Mouse (Mus musculus): ENCODE measurements at regions not wholly inside any gene's neighbourhood (a gene's known extent, or its start where the extent isn't known, plus 50 kb on each side); places are given as distances from the start of the nearest gene placed in this dataset.
A peak's percentile ranks its signal among the peaks of the same experiment; 100 is the strongest.

GRCm38 (mm10) chr3:41407520-41407919 lies 148.0 kb upstream of the Jade1 start:
- no peak for TF ChIP-seq GATA4 (IDR thresholded peaks at IDR 0.05; ENCODE audit: insufficient replicate concordance, low read length)

DNA sequence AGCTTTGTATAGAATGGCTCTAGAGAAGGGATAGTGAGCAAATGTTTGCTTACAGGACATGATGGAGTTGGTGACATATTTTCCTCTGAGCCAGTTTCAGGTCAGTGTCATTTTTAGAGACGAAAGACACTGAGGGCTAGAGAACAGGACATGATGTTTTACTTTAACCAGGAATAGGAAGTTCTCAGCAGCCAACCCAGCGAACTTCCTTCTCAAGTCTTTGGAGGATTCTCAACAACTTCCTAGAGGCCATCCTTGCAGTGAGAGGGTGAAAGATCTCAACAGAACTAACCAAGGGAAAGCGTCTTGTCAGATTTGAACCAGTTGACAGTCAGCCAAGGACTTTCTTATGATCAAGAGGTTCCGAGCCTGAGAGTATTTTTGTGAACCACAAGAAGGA lies 153.7 kb upstream of the Jade1 start:
- TF ChIP-seq GATA4 (IDR thresholded peaks at IDR 0.05; ENCODE audit: insufficient replicate concordance, low read length): no peak

DNA sequence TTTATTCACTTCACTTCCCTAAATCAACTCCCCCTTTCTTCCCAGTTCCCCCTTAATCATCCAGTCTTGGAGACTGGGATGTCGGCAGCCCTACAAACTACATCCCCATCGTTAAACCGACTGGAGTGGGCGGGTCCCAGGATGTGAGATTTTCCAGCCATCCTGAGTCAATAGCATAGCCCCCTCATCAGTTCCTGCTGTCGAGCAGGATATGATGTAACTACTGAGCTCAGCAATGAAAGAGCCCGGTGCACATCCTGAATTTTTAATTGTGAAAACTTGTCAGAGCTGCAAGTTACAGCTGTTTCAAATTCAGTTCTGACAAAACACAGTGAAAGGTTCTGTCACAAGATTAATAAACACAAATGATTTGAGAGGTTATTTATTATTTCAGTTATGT lies 165.7 kb upstream of the Jade1 start:
- TF ChIP-seq GATA4 (IDR thresholded peaks at IDR 0.05; ENCODE audit: insufficient replicate concordance, low read length): no peak

- no peak for TF ChIP-seq GATA4 (IDR thresholded peaks at IDR 0.05; ENCODE audit: insufficient replicate concordance, low read length)
Observed at GRCm38 (mm10) chr3:41387469-41388212, 167.9 kb upstream of the Jade1 start.

DNA sequence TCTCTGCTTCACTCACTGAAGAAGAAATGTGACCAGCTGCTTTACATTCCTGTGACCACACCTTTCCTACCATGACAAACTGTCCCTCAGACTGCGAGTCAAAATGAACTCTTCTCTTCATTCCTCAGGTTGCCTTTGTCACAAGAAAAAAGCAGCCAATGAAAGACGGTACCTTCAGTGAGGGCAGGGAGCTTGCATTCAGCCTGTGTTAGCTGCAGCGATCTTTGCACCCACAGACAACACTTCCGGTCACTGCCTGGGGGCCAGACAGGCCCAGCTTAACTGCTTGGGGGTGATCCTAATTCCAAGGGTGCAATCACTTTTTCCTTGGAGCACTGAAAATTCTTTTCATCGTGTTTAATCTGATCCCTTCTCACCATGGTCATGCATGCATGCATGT lies 169.2 kb upstream of the Jade1 start:
- no peak for TF ChIP-seq GATA4 (IDR thresholded peaks at IDR 0.05; ENCODE audit: insufficient replicate concordance, low read length)

DNA sequence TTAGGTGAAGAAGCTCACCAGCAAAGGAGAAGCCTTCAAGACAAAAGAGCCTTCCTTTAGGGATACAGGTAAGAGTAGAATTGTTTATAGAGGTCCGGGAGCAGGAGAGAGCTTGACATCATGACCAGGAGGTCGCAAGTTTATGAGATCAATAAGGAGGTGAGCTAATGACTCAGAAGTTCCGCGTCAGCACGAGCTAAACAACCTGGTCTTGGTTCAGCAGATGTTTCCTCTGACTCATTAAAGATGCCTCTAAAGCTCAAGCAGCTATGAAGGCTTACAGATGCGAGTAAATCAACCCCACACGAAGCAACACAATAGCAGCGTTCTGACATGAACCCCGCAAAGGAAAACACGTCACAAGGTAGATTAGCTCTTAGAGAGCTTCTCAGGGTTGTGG lies 171.1 kb upstream of the Jade1 start:
- no peak for TF ChIP-seq GATA4 (IDR thresholded peaks at IDR 0.05; ENCODE audit: insufficient replicate concordance, low read length)

DNA sequence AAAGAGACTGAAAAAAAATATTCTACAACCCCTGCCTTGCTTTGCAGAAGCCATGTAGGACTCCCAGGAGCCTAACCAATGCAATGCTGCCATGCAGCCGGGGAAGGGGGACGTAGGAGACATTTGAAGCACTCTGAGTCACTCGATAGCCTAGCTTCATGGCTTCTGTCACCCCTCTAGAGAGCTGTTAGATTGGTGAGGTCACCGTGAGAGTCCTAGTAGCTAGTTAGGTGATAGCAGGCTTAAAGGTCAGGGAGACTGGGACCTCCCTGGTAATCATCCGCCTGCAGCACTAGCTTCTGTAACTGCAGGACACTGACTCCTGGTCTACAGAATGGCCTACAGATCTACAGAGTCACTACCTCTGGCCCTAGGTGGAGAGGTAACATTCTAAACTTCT lies 177.0 kb upstream of the Jade1 start:
- no peak for TF ChIP-seq GATA4 (IDR thresholded peaks at IDR 0.05; ENCODE audit: insufficient replicate concordance, low read length)

DNA sequence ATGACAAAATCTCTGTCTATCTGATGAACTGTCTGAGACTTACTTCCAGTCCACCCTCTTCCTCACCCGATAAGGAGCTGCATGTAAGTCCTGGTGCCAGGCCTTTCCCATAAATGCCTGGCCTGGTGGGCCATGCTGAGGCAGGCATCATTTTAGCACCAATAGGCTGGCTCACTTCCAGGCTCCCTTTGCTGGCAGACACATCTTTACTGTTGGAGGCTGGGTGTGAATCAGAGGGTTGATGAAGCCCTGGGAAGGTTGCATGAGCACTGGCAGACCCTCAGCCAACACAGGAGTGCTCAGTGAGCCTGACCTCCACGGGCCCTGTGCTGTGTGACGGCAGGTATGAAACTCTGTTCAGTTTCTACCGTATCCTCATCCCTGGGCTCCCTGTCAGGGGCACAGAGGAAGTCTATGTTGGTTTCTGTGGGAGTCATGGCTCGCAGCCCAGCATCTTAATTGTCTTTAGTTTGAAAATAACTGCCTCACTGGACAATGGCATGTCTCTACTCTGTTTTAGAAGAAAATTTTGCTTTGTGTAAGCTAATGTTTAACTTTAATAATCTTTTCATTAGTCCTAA lies 177.6 kb upstream of the Jade1 start:
- TF ChIP-seq GATA4 (IDR thresholded peaks at IDR 0.05; ENCODE audit: insufficient replicate concordance, low read length): no peak

- TF ChIP-seq GATA4 (IDR thresholded peaks at IDR 0.05; ENCODE audit: insufficient replicate concordance, low read length): peak; percentile 39; the same call in 1 of the 2 replicates
Observed at GRCm38 (mm10) chr3:41376848-41377582, 178.5 kb upstream of the Jade1 start.

DNA sequence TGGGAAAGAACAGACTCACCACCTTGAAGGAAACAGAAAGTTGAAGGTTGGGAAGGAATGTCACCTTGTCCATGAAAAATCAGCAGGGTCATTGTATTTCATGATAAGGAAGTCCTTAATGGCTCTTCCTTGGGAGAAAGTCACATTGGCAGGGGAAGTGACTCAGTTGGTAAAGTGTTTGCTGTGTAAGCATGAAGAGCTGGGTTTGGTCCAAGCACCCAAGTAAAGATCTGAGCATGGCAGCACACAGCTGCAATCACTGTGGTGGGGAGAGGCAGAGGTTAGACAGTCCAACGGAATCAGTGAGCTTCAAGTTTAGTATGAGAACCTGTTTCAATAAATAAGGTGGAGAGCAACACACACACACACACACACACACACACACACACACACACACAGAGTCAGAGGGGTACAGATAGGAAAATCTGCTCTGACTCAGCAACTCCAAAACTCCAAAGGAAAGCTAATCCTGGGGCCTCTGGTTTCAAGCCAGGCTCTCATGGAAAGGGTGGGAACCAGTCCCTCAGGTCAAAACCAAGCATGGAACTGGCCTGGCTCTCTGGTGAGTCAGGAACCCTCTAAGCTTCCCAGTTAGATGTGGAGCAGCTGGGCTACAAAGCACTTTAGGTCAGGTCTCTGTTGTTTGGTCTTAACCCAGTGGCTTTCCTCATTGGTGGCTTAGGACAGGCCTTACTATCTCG lies 180.2 kb upstream of the Jade1 start:
- no peak for TF ChIP-seq GATA4 (IDR thresholded peaks at IDR 0.05; ENCODE audit: insufficient replicate concordance, low read length)

- TF ChIP-seq GATA4 (IDR thresholded peaks at IDR 0.05; ENCODE audit: insufficient replicate concordance, low read length): no peak
Observed at GRCm38 (mm10) chr3:41373198-41373597, 182.3 kb upstream of the Jade1 start.

DNA sequence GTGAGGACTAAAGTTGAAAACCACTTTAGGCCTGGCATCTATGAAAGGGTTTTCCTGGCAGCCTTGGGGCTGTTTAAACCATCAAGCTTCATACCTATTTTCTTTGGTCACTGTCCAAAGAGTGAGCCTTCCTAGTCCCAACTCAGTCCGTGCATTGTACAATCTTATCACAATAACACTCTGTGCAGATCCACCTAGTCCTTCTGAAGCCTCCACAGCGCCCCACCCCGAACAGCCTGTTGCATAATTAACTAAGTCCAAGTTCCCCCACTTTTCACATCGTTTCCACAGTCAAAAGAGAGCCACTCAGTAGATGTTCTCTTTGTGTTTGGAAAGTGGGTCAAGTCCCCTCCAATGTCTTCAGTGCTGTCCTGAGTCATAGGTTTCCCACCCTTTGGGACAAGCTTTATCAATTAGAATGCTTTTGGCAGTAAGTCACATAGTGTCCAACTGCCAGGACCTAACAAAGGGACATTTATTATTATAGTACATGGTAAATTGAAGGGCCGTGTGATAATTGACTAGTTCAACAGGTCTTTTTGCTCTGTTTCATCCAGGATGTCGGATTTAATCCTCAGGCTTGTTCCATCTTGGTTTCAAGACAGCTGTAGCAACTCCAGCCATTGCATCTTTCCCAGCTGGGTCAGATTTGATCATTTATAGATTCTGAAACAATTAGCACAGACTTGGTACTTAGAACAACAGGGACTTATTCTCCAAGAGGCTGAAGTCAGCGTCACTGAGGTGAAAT lies 187.0 kb upstream of the Jade1 start:
- no peak for TF ChIP-seq GATA4 (IDR thresholded peaks at IDR 0.05; ENCODE audit: insufficient replicate concordance, low read length)

GRCm38 (mm10) chr3:41366764-41367163 lies 188.8 kb upstream of the Jade1 start:
- TF ChIP-seq GATA4 (IDR thresholded peaks at IDR 0.05; ENCODE audit: insufficient replicate concordance, low read length): no peak

DNA sequence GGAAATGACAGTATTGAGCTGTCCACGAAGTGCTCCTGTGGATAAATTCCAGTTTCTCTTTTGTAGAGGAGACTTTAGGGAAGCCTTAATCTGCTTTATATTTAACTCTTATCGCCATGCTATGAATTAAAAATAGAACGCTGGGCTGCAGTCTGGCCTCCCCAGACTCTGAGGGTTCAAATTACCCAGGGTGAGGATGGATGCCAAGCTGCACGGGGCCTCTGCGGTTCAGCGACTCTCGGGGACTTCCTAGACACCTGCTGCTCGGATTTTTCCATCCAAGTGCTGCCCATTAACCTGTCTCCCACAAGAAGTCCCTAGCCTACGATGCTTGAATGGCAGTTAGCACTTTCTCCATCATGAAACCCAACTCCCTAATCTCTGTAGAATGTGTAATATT lies 189.3 kb upstream of the Jade1 start:
- TF ChIP-seq GATA4 (IDR thresholded peaks at IDR 0.05; ENCODE audit: insufficient replicate concordance, low read length): no peak
